Mouse (Mus musculus) Patski (cell line): ENCODE results near the gene Olfr10. TPM values are rescaled to one million over a fixed set of nuclear protein-coding genes. Genes with fewer than 3 reads are reported as not detected.

Source experiments
- ATAC-seq: fragments of 100-300 bp; one replicate; pipeline ENCODE4 v1.8.0; 2021
- CTCF ChIA-PET: fragments of 350-600 bp; sonication (Branson Sonifier 250); formaldehyde crosslinking; loops from one replicate; lab custom pipeline; 2022; ENCODE audit warnings: inconsistent platforms; lab: Charles Lee
- POLR2A ChIA-PET: fragments of 350-600 bp; sonication (Branson Sonifier 250); formaldehyde crosslinking; loops from one replicate; lab custom pipeline; 2022; ENCODE audit warnings: antibody characterized with exemption, inconsistent platforms; lab: Charles Lee
- DNase-seq: peaks from one replicate; pipeline ENCODE4 v3.0.0-alpha.2; 2011; ENCODE audit warnings: low read depth, low spot score
- H3K27me3 ChIP-seq: fragments of 371-371 bp; one replicate; pipeline ENCODE4 v1.5.1; 2021
- CTCF ChIP-seq: fragments of 100-300 bp; IDR thresholded peaks from one replicate; pipeline ENCODE4 v1.5.1; 2021
- in situ Hi-C: fragments of 300-500 bp; cut with MboI; formaldehyde crosslinking; loops from 3 replicates; pipeline ENCODE4 v1.11.1; 2018; ENCODE audit warnings: low pct_unique_long_range_greater_than_20kb, mixed read lengths
- polyA plus RNA-seq: library from polyadenylated mRNA; unstranded; gene quantifications from one replicate; pipeline ENCODE4 v1.2.3, GENCODE M21; 2021

Olfr10 gene
- polyA plus RNA-seq = 0.08 TPM

- CTCF ChIA-PET = no interaction called here
- ATAC-seq (no peak), DNase-seq (no peak)
- in situ Hi-C loops = no loop called here
- POLR2A ChIA-PET = no interaction called here
- no peak for TF ChIP-seq CTCF
- no peaks in the 10 kb centered on the region for H3K27me3 ChIP-seq
Observed at GRCm38 (mm10) chr11:49304441-49304840, at the start of gene Olfr10. TSS of gene Olfr10 (plus strand) at chr11:49304741.

- no peak for ATAC-seq
- ChIA-PET POLR2A (no interaction called here), CTCF (no interaction called here)
- in situ Hi-C loops = no loop called here
- H3K27me3 ChIP-seq = no peaks in the 10 kb centered on the region
- TF ChIP-seq CTCF = no peak
- no peak for DNase-seq
Observed at GRCm38 (mm10) chr11:49259296-49259695, 45.2 kb upstream of the Olfr10 start.

GRCm38 (mm10) chr11:49259829-49260228 is 44.7 kb upstream of the Olfr10 start:
- DNase-seq (no peak), ATAC-seq (no peak)
- TF ChIP-seq CTCF = no peak
- in situ Hi-C loops = no loop called here
- ChIA-PET CTCF (no interaction called here), POLR2A (no interaction called here)
- no peaks in the 10 kb centered on the region for H3K27me3 ChIP-seq

DNA sequence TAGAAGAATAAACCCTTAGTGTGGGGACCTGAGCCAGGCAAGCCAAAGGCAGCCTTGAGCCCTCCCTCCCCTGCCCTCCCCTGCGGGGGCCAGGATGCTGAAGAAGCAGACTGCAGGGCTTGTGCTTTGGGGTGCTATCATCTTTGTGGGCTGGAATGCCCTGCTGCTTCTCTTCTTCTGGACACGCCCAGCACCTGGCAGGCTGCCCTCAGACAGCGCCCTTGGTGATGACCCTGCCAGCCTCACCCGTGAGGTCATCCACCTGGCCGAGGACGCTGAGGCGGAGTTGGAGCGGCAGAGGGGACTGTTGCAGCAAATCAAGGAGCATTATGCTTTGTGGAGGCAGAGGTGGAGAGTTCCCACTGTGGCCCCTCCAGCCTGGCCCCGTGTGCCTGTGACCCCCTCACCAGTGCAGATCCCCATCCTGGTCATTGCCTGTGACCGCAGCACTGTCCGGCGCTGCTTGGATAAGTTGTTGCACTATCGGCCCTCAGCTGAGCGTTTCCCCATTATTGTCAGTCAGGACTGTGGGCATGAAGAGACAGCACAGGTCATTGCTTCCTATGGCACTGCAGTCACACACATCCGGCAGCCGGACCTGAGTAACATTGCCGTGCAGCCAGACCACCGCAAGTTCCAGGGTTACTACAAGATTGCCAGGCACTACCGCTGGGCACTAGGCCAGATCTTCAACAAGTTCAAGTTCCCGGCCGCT is 43.8 kb upstream of the Olfr10 start:
- no peak for TF ChIP-seq CTCF
- ChIA-PET POLR2A (no interaction called here), CTCF (interaction anchor here (1.2 kb wide), 1 partner anchor 11 kb away, joined by 4 read pairs; no protein-coding TSS in a partner anchor)
- ATAC-seq (no peak), DNase-seq (no peak)
- no peaks in the 10 kb centered on the region for H3K27me3 ChIP-seq
- in situ Hi-C loops = no loop called here

- ChIA-PET POLR2A (no interaction called here), CTCF (interaction anchor here (1.2 kb wide), 1 partner anchor 10 kb away, joined by 4 read pairs; no protein-coding TSS in a partner anchor)
- TF ChIP-seq CTCF = no peak
- in situ Hi-C loops = no loop called here
- ATAC-seq = no peak
- DNase-seq = no peak
- no peaks in the 10 kb centered on the region for H3K27me3 ChIP-seq
Observed at GRCm38 (mm10) chr11:49261313-49261855, 43.2 kb upstream of the Olfr10 start.

- CTCF ChIA-PET = interaction anchor here (1.2 kb wide), 1 partner anchor 9 kb away, joined by 4 read pairs; no protein-coding TSS in a partner anchor
Observed at GRCm38 (mm10) chr11:49262286-49262685, 42.3 kb upstream of the Olfr10 start.

GRCm38 (mm10) chr11:49263149-49263548 is 41.4 kb upstream of the Olfr10 start:
- ChIA-PET CTCF (no interaction called here), POLR2A (interaction anchor here (1.2 kb wide), 1 partner anchor 61 kb away, joined by 3 read pairs; no protein-coding TSS in a partner anchor)
- in situ Hi-C loops = no loop called here
- TF ChIP-seq CTCF = no peak
- H3K27me3 ChIP-seq = no peaks in the 10 kb centered on the region
- ATAC-seq (no peak), DNase-seq (no peak)

More at GRCm38 (mm10) chr11:49262286-49262685, 42.3 kb upstream of the Olfr10 start:
- ATAC-seq = no peak
- POLR2A ChIA-PET = no interaction called here
- in situ Hi-C loops = no loop called here
- no peaks in the 10 kb centered on the region for H3K27me3 ChIP-seq
- no peak for TF ChIP-seq CTCF
- DNase-seq = no peak

- in situ Hi-C loops = no loop called here
- no peak for TF ChIP-seq CTCF
- DNase-seq (no peak), ATAC-seq (no peak)
- POLR2A ChIA-PET = interaction anchor here (1.2 kb wide), 1 partner anchor 62 kb away, joined by 3 read pairs; no protein-coding TSS in a partner anchor
- no peaks in the 10 kb centered on the region for H3K27me3 ChIP-seq
- CTCF ChIA-PET = no interaction called here
Observed at GRCm38 (mm10) chr11:49264081-49264480, 40.5 kb upstream of the Olfr10 start.

DNA sequence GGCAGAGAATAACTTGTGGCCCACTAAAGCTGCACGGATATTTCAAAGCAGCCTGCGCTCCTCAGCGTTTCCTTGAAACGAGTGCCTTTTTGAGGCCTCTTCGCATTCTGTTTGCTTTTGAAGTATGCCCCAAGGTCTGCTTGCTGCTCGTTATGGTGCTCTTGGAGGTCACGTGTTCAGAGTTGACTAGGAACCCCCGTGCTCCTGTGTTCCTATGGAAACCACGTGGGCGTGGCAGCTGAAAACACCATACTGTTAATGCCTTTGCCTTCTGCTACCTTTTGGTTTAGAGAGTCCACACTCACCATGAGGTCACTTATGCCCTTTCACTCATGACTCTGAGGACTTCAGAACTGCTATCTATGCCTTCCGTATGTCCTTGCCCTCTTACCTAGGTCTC is 39.9 kb upstream of the Olfr10 start:
- no peaks in the 10 kb centered on the region for H3K27me3 ChIP-seq
- in situ Hi-C loops = loop anchor here (5.0 kb wide), 1 partner anchor 72 kb away; no protein-coding TSS in a partner anchor
- no peak for TF ChIP-seq CTCF
- DNase-seq (no peak), ATAC-seq (no peak)
- CTCF ChIA-PET = interaction anchor here (3.5 kb wide), 1 partner anchor 60 kb away, joined by 7 read pairs; no protein-coding TSS in a partner anchor
- POLR2A ChIA-PET = interaction anchor here (3.3 kb wide), 1 partner anchor 10 kb away, joined by 9 read pairs; no protein-coding TSS in a partner anchor

- CTCF ChIA-PET = interaction anchor here (0.9 to 3.5 kb wide), 3 partner anchors 11 to 140 kb away, joined by 3 to 7 read pairs (median 3); no protein-coding TSS in a partner anchor
- H3K27me3 ChIP-seq = no peaks in the 10 kb centered on the region
- in situ Hi-C loops = loop anchor here (5.0 kb wide), 1 partner anchor 73 kb away; no protein-coding TSS in a partner anchor
- POLR2A ChIA-PET = interaction anchor here (3.3 kb wide), 1 partner anchor 11 kb away, joined by 9 read pairs; no protein-coding TSS in a partner anchor
- ATAC-seq (no peak), DNase-seq (no peak)
- no peak for TF ChIP-seq CTCF
Observed at GRCm38 (mm10) chr11:49265101-49265500, 39.4 kb upstream of the Olfr10 start.
